Mouse (Mus musculus) cerebellum, adult 9-10 months (tissue): ENCODE data around the gene Uchl4.

Experiments
- DNase-seq: peaks from one replicate; pipeline ENCODE4 v3.0.0; 2022

Uchl4 gene

DNA sequence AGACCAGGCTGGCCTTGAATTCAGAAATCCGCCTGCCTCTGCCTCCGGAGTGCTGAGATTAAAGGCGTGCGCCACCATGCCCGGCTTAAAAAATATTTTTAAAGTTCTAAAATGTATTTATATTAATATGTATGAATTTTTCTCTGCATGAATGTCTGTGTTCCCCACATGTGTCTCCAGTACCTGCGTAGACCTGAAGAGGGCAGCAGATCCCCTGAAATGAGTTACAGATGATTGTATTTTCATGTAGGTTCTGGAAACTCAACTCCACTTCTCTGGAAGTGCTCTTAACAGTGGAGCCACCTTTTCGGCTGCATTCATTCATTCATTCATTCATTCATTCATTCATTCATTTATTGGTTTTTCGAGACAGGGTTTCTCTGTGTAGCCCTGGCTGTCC is 42.7 kb downstream of the Uchl4 start:
- DNase-seq: peak; percentile 78

DNA sequence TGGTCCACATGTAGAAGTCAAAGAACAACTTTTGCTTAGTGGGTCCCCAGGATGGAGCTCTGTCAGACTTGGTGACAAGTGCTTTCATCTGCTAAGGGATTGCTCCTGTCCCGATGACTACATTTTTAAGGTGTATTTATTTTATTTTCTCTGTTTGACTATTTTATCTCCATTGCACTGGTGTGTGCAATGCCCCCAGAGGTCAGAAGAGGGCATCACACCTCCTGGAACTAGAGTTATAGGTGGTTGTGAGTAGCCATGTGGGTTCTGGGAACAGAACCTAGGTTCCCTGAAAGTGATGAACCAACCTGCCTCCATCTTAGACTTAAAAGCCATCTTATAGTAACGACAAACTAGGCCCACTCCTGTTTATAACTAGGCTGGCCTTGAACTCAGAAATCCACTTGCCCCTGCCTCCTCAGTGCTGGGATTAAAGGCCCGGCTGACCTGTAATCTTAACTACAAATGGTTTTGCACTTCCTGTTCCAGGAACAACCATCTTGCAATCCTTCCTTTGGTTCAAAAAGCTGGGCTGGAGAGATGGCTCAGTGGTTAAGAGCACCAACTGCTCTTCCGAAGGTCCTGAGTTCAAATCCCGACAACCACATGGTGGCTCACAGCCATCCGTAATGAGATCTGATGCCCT is 43.8 kb downstream of the Uchl4 start:
- no peak for DNase-seq

DNA sequence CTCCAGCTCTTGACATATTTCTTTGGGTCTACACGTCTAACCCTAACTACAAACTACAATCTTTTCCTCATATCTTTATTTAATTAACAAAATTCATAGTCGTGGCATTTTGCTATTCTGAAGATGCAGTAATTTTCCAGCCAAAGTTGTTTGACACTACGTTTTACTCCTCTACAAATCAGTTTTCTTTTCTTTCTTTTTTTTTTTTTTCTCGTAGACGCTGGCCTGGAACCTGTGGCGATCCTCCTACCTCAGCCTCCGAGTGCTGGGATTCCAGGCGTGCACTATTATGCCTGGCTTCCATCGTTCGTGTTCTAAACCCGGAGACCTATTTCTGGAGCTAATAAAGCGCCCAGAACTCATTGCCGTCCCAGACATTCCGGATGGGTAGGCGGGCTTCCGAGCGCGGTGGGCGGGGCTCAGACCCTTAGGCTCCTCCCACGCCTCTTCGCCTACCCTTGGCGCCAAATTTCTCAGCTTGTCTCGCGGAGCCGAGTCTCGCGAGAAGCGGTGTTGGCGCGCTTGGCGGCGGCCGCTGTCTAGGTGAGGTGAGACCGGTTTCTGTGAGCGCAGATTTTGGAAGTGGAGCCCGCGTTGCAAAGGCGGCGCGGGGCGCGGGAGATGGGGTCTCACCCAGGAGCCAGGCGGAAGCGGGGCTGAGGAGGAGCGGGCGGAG is 46.2 kb downstream of the Uchl4 start, which contains the start of gene Tipin:
Gene Tipin (plus strand): TSS at position 477 of the 676 bp plus-strand sequence.
- peak; percentile 93 for DNase-seq

DNA sequence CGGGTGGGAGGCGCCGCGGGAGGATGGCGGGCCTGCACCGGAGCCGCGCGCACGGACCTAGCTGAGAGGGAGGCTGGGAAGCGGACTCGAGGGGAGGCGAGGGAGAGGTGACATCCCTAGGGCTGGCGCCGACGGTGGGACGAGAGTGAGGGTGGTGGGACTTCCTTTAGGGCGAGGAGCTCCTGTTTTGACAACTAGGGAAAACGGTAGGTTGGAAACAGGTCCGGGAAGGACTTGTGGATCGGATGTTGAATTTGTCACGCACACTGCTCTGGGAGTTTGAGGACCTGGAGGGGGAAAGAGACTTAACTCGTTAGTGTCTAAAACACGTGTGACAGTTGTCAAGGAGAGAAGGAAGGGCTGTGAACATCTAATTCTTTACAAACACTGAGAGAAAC is 46.8 kb downstream of the Uchl4 start:
- DNase-seq: no peak

DNA sequence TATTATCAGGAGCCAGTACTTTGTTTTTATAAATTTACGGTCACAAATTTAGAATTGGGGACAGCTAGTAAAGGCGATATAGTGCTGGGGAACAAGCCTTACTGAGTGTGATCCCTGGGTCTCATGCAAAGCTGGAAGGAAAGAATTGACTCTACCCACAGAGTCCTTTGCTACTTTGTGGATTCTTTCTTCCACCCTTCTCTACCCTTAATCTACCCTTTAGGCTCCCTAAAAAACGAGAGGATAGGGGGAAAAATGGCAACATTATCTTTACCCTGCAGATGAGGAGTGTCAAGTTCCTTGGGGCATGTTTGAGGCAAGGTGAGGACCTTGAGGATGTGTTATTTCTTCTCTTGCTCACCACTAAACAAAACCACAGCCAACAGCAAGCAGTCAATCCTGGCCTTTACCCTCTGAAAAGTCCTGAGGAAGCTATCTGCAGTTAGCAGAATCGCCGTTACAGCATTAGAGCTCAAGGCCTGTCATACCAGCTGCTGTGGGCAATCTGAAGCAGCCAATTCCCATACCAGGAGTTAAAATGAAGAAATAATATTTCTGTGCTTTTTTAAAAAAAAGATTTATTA is 47.5 kb downstream of the Uchl4 start:
- no peak for DNase-seq
